Mouse (Mus musculus) lung, adult 2 months (tissue): ENCODE data around the gene Ctxn1.
A peak's percentile ranks its signal among the peaks of the same experiment; 100 is the strongest.

Experiments used
- CTCF ChIP-seq: fragments of 200-500 bp; IDR thresholded peaks from 2 replicates; pipeline ENCODE4 v1.5.1; 2011; ENCODE audit warnings: mild to moderate bottlenecking, low read length, control low read depth; ENCODE audit not compliant: insufficient read depth
- POLR2A ChIP-seq: fragments of 200-500 bp; IDR thresholded peaks from 2 replicates; pipeline ENCODE4 v1.6.1; 2011; ENCODE audit warnings: low read depth, mild to moderate bottlenecking, control low read depth, low read length, borderline replicate concordance; ENCODE audit errors: extremely low read depth

GRCm38 (mm10) chr8:4238434-4239192 is 20.5 kb downstream of the Ctxn1 start, which contains the start of the genes Map2k7 and Gm49320:
- peak; percentile 36 for TF ChIP-seq CTCF
- TF ChIP-seq POLR2A, result peak; percentile 67; the same call in 1 of the 2 replicates
